Mouse (Mus musculus) limb, embryonic 14.5 days (tissue): ENCODE measurements around the gene Olfr575. TPM values are rescaled to one million over a fixed set of nuclear protein-coding genes. Genes with fewer than 3 reads are reported as not detected.

Experiments used
- ATAC-seq: fragments of 200-750 bp; cut with Nextera tagmentation; 2 replicates; pipeline ENCODE4 v1.8.0; 2017; ENCODE audit warnings: low read depth, moderate number of reproducible peaks, moderate TSS enrichment; ENCODE audit not compliant: low FRiP score
- DNase-seq: peaks from one replicate; pipeline ENCODE4 v3.0.0-alpha.2; 2015; ENCODE audit warnings: low spot score
- H3K27ac ChIP-seq: fragments of 300-500 bp; sonication (generic); replicated peaks from 2 replicates; pipeline ENCODE4 v1.5.1; 2014; ENCODE audit warnings: low read depth, mild to moderate bottlenecking, low read length, moderate library complexity, mixed read lengths
- H3K27me3 ChIP-seq: fragments of 300-500 bp; sonication (generic); 2 replicates; pipeline ENCODE4 v1.6.1; 2014; ENCODE audit warnings: low read length, mixed read lengths; ENCODE audit not compliant: control insufficient read depth, insufficient read depth
- H3K36me3 ChIP-seq: fragments of 300-500 bp; sonication (generic); 2 replicates; pipeline ENCODE4 v1.6.1; 2014; ENCODE audit warnings: mild to moderate bottlenecking, low read length, moderate library complexity, mixed read lengths; ENCODE audit not compliant: control insufficient read depth, insufficient read depth
- H3K4me1 ChIP-seq: fragments of 300-500 bp; sonication (generic); 2 replicates; pipeline ENCODE4 v1.6.1; 2014; ENCODE audit warnings: antibody characterized with exemption, low read length, mixed read lengths; ENCODE audit not compliant: control insufficient read depth, insufficient read depth
- H3K4me2 ChIP-seq: fragments of 300-500 bp; sonication (generic); replicated peaks from 2 replicates; pipeline ENCODE4 v1.6.1; 2014; ENCODE audit warnings: low read depth, mild to moderate bottlenecking, low read length, moderate library complexity; ENCODE audit not compliant: severe bottlenecking
- H3K4me3 ChIP-seq: fragments of 300-500 bp; sonication (generic); replicated peaks from 2 replicates; pipeline ENCODE4 v1.5.1; 2014; ENCODE audit warnings: low read length
- H3K9ac ChIP-seq: fragments of 300-500 bp; sonication (generic); 2 replicates; pipeline ENCODE4 v1.6.1; 2014; ENCODE audit warnings: mild to moderate bottlenecking, low read depth, low read length, moderate library complexity; ENCODE audit not compliant: severe bottlenecking
- H3K9me3 ChIP-seq: fragments of 300-500 bp; sonication (generic); 2 replicates; pipeline ENCODE4 v1.6.1; 2016; ENCODE audit warnings: low read length; ENCODE audit not compliant: control insufficient read depth
- POLR2A ChIP-seq: fragments of 200-500 bp; IDR thresholded peaks from 2 replicates; pipeline ENCODE4 v1.8.0; 2012; ENCODE audit warnings: inconsistent platforms, mild to moderate bottlenecking, moderate library complexity, borderline replicate concordance; ENCODE audit not compliant: insufficient read depth, insufficient read length; ENCODE audit errors: extremely low read depth
- WGBS: fragments of 180-500 bp; shearing (Covaris S2); extraction: QIAGEN DNeasy Blood & Tissue Kit; methylation state at CpG from one replicate; pipeline ENCODE4 v1.1.7; 2014; 5-methylcytosine and 5-hydroxymethylcytosine counted together
- polyA plus RNA-seq, 2 experiments: library from polyadenylated mRNA; depleted of rRNA in 1 of 2; stranded (reverse) in 1 of 2; unstranded in 1 of 2; fragments of >200 nt; fragmentation: Nextera tagmentation in 1 of 2; extraction: Ambion mirVana in 1 of 2; gene quantifications; 2 replicates each; pipeline versions ENCODE4 v1.2.1 to v1.2.3; 2012 to 2014

Gene Olfr575
- polyA plus RNA-seq (2012; rRNA removed) (not detected in 2 replicates), polyA plus RNA-seq (2014; fragmentation: Nextera tagmentation; extraction: Ambion mirVana) (not detected in 2 replicates)

DNA sequence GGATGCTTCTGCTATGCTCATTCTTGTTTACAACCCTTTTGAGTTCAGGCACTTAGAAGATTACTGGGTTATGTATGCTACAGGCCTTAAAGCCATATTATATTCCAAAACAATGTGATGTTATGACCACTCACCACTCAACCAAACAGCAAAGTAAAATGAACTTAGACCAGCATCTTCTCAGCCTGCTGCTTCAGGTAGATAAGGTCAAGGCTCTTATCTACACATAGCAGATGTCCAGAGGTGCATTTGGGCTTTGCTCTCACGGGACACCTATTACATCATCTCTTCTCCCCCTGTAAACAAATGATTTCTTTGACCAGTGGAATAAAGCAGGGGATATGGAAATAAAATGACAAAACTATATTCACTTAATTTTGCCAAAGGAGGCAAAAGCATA, at the start of gene Olfr575:
Gene Olfr575, minus strand, starts transcription at position 183 of the 400 bp plus-strand sequence.
- 67% methylated on average over 1 of the region's 1 CpGs for whole genome bisulfite sequencing
- Histone ChIP-seq H3K27me3 (no peaks in the 10 kb centered on the region), H3K27ac (no peak within 1 kb of the TSS), H3K4me1 (no peaks in the 10 kb centered on the region), H3K9me3 (no peaks in the 10 kb centered on the region), H3K9ac (no peak within 1 kb of the TSS), H3K4me2 (no peak within 1 kb of the TSS), H3K36me3 (no peaks in the 10 kb centered on the region), H3K4me3 (no peak within 1 kb of the TSS)
- ATAC-seq (no peak), DNase-seq (no peak)
- TF ChIP-seq POLR2A = no peak

DNA sequence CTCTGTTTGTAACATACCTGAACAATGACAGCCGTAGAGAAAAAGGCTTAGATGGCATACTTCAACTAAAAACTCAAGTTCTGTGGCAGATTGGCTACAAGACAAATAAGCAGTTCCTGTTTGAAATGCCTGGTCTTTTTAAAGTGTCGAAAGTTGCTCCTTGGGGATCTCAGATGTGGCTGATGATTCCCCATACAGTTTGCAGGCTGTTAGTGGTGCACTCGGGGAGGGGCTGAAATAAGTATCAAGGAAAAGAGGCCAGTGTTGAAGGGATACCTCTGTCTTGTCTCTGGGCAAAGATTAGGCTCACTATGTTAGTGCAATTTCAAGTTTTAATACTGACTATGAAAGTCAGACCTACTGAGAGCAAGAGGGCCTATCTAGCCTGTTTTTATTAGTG, 30.6 kb upstream of the Olfr575 start, which contains the start of gene Olfr578:
Gene Olfr578, minus strand, starts transcription at position 101 of the 400 bp plus-strand sequence.
- no peaks in the 10 kb centered on the region for H3K36me3 ChIP-seq
- H3K9me3 ChIP-seq = no peaks in the 10 kb centered on the region
- H3K4me1 ChIP-seq = no peaks in the 10 kb centered on the region
- TF ChIP-seq POLR2A = no peak
- DNase-seq (no peak), ATAC-seq (no peak)
- H3K4me3 ChIP-seq = no peak within 1 kb of the TSS
- H3K4me2 ChIP-seq = no peak within 1 kb of the TSS
- WGBS = 74% methylated on average over 3 of the region's 3 CpGs
- H3K9ac ChIP-seq = no peak within 1 kb of the TSS
- H3K27me3 ChIP-seq = no peaks in the 10 kb centered on the region
- no peak within 1 kb of the TSS for H3K27ac ChIP-seq

DNA sequence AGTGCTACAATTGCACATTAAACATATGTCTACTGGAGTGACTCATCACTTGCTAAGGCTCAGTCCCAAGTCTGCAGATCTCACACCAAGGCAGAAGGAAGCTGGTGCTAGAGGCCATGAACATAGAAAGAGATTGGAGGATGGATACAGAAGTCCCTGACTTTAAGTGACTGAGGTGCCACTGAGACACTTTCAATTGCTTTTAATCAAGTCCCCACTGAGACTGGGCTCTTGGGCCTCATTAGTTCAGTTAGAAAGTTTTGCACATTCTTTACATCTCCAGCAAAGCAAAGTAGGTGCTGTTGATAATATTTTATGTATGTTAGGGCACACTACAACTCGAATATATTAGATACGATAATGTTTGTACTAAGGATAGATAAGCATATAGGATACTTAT, 17.3 kb upstream of the Olfr575 start, which contains the start of gene Olfr577:
Gene Olfr577, minus strand, starts transcription at position 101 of the 400 bp plus-strand sequence.
- no peak for TF ChIP-seq POLR2A
- no peaks in the 10 kb centered on the region for H3K9me3 ChIP-seq
- H3K4me2 ChIP-seq = no peak within 1 kb of the TSS
- no peak within 1 kb of the TSS for H3K9ac ChIP-seq
- H3K36me3 ChIP-seq = no peaks in the 10 kb centered on the region
- H3K27me3 ChIP-seq = no peaks in the 10 kb centered on the region
- WGBS = 82% methylated on average over 2 of the region's 2 CpGs
- ATAC-seq (no peak), DNase-seq (no peak)
- H3K4me1 ChIP-seq = no peaks in the 10 kb centered on the region
- no peak within 1 kb of the TSS for H3K27ac ChIP-seq
- no peak within 1 kb of the TSS for H3K4me3 ChIP-seq

DNA sequence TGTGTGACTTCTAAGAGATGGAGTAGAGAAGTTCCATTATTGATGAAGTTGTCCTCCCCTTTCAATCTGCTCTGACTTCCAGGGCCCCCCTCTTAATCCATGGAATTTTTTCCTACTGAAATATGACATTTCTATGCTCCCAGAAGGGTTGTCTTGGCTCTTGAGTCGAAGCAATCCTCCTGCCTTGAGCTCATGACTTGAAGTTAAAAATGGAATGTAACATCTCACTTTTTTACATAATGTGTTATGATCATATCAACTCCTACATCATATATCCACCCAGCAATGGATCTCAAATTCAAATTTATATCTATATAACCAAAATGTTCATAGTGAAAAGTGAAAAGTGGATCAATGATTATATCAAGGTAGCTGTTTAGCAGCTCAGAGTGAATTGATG, 15.8 kb upstream of the Olfr575 start:
- no peak overlapping the region for H3K4me2 ChIP-seq
- H3K27ac ChIP-seq = no peak overlapping the region
- ATAC-seq = no peak
- no peak overlapping the region for H3K4me3 ChIP-seq
- no peaks in the 10 kb centered on the region for H3K4me1 ChIP-seq
- H3K36me3 ChIP-seq = no peaks in the 10 kb centered on the region
- H3K9ac ChIP-seq = no peak overlapping the region
- DNase-seq = no peak
- no peak for TF ChIP-seq POLR2A
- no peaks in the 10 kb centered on the region for H3K27me3 ChIP-seq
- no peaks in the 10 kb centered on the region for H3K9me3 ChIP-seq
- WGBS = 33% methylated on average over 1 of the region's 1 CpGs

DNA sequence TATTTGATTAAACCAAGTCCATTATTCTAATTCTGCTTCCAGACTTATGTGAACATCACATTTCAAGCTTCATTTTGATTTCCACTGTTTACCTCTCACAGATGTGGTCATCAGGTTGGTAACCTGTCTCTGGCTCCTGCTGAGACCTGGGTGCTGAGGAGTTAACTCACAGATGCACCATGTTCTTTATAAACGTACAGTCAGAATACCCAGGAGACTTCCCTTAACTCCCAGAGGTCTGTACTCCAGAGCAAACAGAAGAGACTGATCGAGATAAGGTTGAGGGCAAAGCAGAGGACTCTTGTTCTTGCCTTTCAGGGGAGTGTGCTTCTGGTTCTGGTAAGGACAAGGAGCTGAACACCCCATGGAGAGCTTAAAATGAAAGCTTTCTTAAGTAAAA, 3.8 kb upstream of the Olfr575 start, which contains the start of gene Olfr576:
Gene Olfr576, plus strand, starts transcription at position 301 of the 400 bp plus-strand sequence.
- Histone ChIP-seq H3K27ac (no peak within 1 kb of the TSS), H3K9ac (no peak within 1 kb of the TSS), H3K4me3 (no peak within 1 kb of the TSS), H3K27me3 (no peaks in the 10 kb centered on the region), H3K36me3 (no peaks in the 10 kb centered on the region), H3K9me3 (no peaks in the 10 kb centered on the region), H3K4me1 (no peaks in the 10 kb centered on the region), H3K4me2 (no peak within 1 kb of the TSS)
- DNase-seq (no peak), ATAC-seq (no peak)
- 44% methylated on average over 2 of the region's 2 CpGs for WGBS
- no peak for TF ChIP-seq POLR2A
